Mouse (Mus musculus): ENCODE measurements around the gene Rp2.

Gene Rp2

GRCm38 (mm10) chrX:20425140-20425838 lies 61.0 kb downstream of the Rp2 start, which contains the start of gene Jade3:
Gene Jade3 (plus strand): TSS chrX:20425688.
- DNase-seq (ENCODE audit: low read depth, low spot score): peak; percentile 67

- peak; percentile 13 for DNase-seq (ENCODE audit: low read depth, low spot score)
Measured at GRCm38 (mm10) chrX:20425839-20426449, 61.7 kb downstream of the Rp2 start.

All from embryo, embryonic 11.5 days (tissue).